Mouse (Mus musculus) heart, postnatal 0 days (tissue): ENCODE results near the gene Dars2.

Source experiments
- CTCF ChIP-seq: IDR thresholded peaks from 2 replicates; pipeline ENCODE4 v1.5.1; 2016; ENCODE audit warnings: antibody characterized with exemption, control low read depth, low read depth
- EP300 ChIP-seq: IDR thresholded peaks from 2 replicates; pipeline ENCODE4 v1.6.1; 2016; ENCODE audit warnings: antibody characterized with exemption, low read depth

GRCm38 (mm10) chr1:160993851-160994250 is 76.6 kb downstream of the Dars2 start:
- no peak for TF ChIP-seq CTCF
- no peak for TF ChIP-seq EP300
